Mouse (Mus musculus) heart, postnatal 0 days (tissue): ENCODE data around the gene Tnfrsf13c. TPM values are rescaled to one million over a fixed set of nuclear protein-coding genes. Genes with fewer than 3 reads are reported as not detected.

Source experiments
- ATAC-seq: fragments of 200-750 bp; cut with Nextera tagmentation; 2 replicates; pipeline ENCODE4 v1.8.0; 2017; ENCODE audit warnings: low read depth, moderate number of reproducible peaks, moderate library complexity; ENCODE audit not compliant: insufficient read depth
- DNase-seq: peaks from one replicate; pipeline ENCODE4 v3.0.0-alpha.2; 2016; ENCODE audit warnings: low spot score
- H3K27ac ChIP-seq: fragments of 300-500 bp; sonication (generic); 2 replicates; pipeline ENCODE4 v1.5.1; 2014; ENCODE audit warnings: low read depth, mild to moderate bottlenecking
- H3K27me3 ChIP-seq: fragments of 300-500 bp; sonication (generic); 2 replicates; pipeline ENCODE4 v1.6.1; 2014; ENCODE audit warnings: low read length, mixed read lengths; ENCODE audit not compliant: control insufficient read depth, insufficient read depth
- H3K36me3 ChIP-seq: fragments of 300-500 bp; sonication (generic); replicated peaks from 2 replicates; pipeline ENCODE4 v1.6.1; 2014; ENCODE audit warnings: low read length, mixed read lengths; ENCODE audit not compliant: control insufficient read depth, insufficient read depth
- H3K4me1 ChIP-seq: fragments of 300-500 bp; sonication (generic); 2 replicates; pipeline ENCODE4 v1.6.1; 2014; ENCODE audit warnings: antibody characterized with exemption; ENCODE audit not compliant: control insufficient read depth, insufficient read depth
- H3K4me2 ChIP-seq: fragments of 300-500 bp; sonication (generic); 2 replicates; pipeline ENCODE4 v1.6.1; 2014; ENCODE audit warnings: low read depth, mild to moderate bottlenecking, low read length, moderate library complexity
- H3K4me3 ChIP-seq: fragments of 300-500 bp; sonication (generic); 2 replicates; pipeline ENCODE4 v1.5.1; 2014; ENCODE audit warnings: low read depth, low read length
- H3K9ac ChIP-seq: fragments of 300-500 bp; sonication (generic); replicated peaks from 2 replicates; pipeline ENCODE4 v1.6.1; 2014; ENCODE audit warnings: low read depth, low read length, mixed read lengths
- H3K9me3 ChIP-seq: fragments of 300-500 bp; sonication (generic); replicated peaks from 2 replicates; pipeline ENCODE4 v1.6.1; 2016; ENCODE audit warnings: low read length; ENCODE audit not compliant: control insufficient read depth
- CTCF ChIP-seq: IDR thresholded peaks from 2 replicates; pipeline ENCODE4 v1.5.1; 2016; ENCODE audit warnings: antibody characterized with exemption, control low read depth, low read depth
- EP300 ChIP-seq: IDR thresholded peaks from 2 replicates; pipeline ENCODE4 v1.6.1; 2016; ENCODE audit warnings: antibody characterized with exemption, low read depth
- WGBS: fragments of 180-500 bp; shearing (Covaris S2); extraction: QIAGEN DNeasy Blood & Tissue Kit; methylation state at CpG from one replicate; pipeline ENCODE4 v1.1.7; 2014; 5-methylcytosine and 5-hydroxymethylcytosine counted together
- polyA plus RNA-seq: library from polyadenylated mRNA; unstranded; fragments of >200 nt; fragmentation: Nextera tagmentation; extraction: Ambion mirVana; gene quantifications from 2 replicates; pipeline ENCODE4 v1.2.1, GENCODE M21; 2015
- total RNA-seq: library from RNA; depleted of rRNA; stranded (reverse); fragments of >200 nt; gene quantifications from 2 replicates; pipeline ENCODE4 v1.2.3, GENCODE M21; 2014; ENCODE audit warnings: low replicate concordance

Tnfrsf13c gene
- total and polyA plus RNA-seq, 2 experiments from 2014 or later = 1.5 TPM; not detected in 1

GRCm38 (mm10) chr15:82236565-82236964 is 12.4 kb upstream of the Tnfrsf13c start:
- WGBS = 26% methylated on average over 5 of the region's 5 CpGs
- Histone ChIP-seq H3K9me3 (no peaks in the 10 kb centered on the region), H3K4me2 (no peak overlapping the region), H3K4me3 (no peak overlapping the region), H3K27me3 (peaks cover 2% of the 10 kb centered on the region; the same call in 1 of the 2 replicates), H3K4me1 (no peaks in the 10 kb centered on the region), H3K9ac (no peak overlapping the region), H3K27ac (no peak overlapping the region), H3K36me3 (peaks cover 13% of the 10 kb centered on the region; the same call in 1 of the 2 replicates)
- no peak for TF ChIP-seq EP300
- TF ChIP-seq CTCF = peak; percentile 98
- DNase-seq (peak; percentile 51), ATAC-seq (peak; percentile 71)

GRCm38 (mm10) chr15:82235661-82236060 is 11.5 kb upstream of the Tnfrsf13c start:
- Histone ChIP-seq H3K9me3 (no peaks in the 10 kb centered on the region), H3K4me3 (no peak overlapping the region), H3K4me1 (no peaks in the 10 kb centered on the region), H3K36me3 (peaks cover 13% of the 10 kb centered on the region; the same call in 1 of the 2 replicates), H3K27me3 (peaks cover 3% of the 10 kb centered on the region; the same call in 1 of the 2 replicates), H3K4me2 (no peak overlapping the region), H3K9ac (no peak overlapping the region), H3K27ac (no peak overlapping the region)
- ATAC-seq (no peak), DNase-seq (no peak)
- WGBS = 65% methylated on average over 10 of the region's 10 CpGs
- TF ChIP-seq EP300 (no peak), CTCF (no peak)

DNA sequence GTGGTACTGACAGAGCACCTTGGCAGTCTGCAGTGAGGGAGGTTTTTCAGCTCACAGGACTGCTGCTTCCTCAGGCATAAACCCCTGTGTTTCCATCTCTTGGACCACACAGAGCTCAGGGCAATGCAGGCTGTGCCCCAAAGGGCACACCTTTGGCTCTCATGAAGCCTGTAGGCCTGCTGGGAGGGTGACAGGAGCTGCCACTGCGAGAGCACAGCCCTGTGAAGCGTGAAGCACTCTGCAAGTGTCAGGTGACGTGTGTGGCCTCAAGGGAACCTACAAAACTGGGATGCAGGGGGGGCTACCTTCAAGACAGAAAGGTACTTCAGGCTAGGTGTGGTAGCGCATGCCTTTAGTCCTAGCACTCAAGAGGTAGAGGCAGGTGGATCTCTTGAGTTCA is 8.5 kb upstream of the Tnfrsf13c start:
- H3K4me2 ChIP-seq = no peak overlapping the region
- H3K9ac ChIP-seq = no peak overlapping the region
- WGBS = 88% methylated on average over 4 of the region's 4 CpGs
- no peaks in the 10 kb centered on the region for H3K9me3 ChIP-seq
- no peaks in the 10 kb centered on the region for H3K36me3 ChIP-seq
- ATAC-seq (no peak), DNase-seq (no peak)
- H3K27me3 ChIP-seq = peaks cover 13% of the 10 kb centered on the region; the same call in 1 of the 2 replicates
- H3K4me1 ChIP-seq = no peaks in the 10 kb centered on the region
- H3K4me3 ChIP-seq = no peak overlapping the region
- H3K27ac ChIP-seq = no peak overlapping the region
- TF ChIP-seq CTCF = no peak
- no peak for TF ChIP-seq EP300

- no peak for DNase-seq
- 50% methylated on average over 11 of the region's 11 CpGs for WGBS
- Histone ChIP-seq H3K4me2 (no peak overlapping the region), H3K4me3 (no peak overlapping the region), H3K9me3 (no peaks in the 10 kb centered on the region), H3K36me3 (no peaks in the 10 kb centered on the region), H3K9ac (no peak overlapping the region), H3K27ac (no peak overlapping the region), H3K4me1 (no peaks in the 10 kb centered on the region), H3K27me3 (peaks cover 13% of the 10 kb centered on the region; the same call in 1 of the 2 replicates)
- TF ChIP-seq EP300 (no peak), CTCF (no peak)
- ATAC-seq = no peak
Observed at GRCm38 (mm10) chr15:82231591-82232378, 7.6 kb upstream of the Tnfrsf13c start.

DNA sequence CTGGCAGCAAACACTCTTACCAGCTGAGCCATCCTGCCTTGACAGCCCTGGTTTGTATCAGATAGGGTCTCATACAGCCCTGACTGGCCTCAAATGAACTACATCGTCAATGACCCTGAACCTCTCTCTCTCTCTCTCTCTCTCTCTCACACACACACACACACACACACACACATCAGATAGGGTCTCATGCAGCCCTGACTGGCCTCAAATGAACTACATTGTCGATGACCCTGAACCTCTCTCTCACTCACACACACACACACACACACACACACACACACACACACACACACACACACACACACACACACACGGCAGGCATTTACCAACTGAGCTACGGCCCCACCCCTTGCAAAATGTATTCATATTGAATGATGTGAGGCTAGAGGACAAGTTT is 6.9 kb upstream of the Tnfrsf13c start:
- H3K27ac ChIP-seq = no peak overlapping the region
- WGBS = 68% methylated on average over 4 of the region's 4 CpGs
- no peak overlapping the region for H3K9ac ChIP-seq
- H3K27me3 ChIP-seq = peaks cover 14% of the 10 kb centered on the region; the same call in 1 of the 2 replicates
- TF ChIP-seq CTCF = no peak
- no peak for TF ChIP-seq EP300
- no peak for ATAC-seq
- H3K4me1 ChIP-seq = no peaks in the 10 kb centered on the region
- H3K9me3 ChIP-seq = no peaks in the 10 kb centered on the region
- DNase-seq = no peak
- no peak overlapping the region for H3K4me2 ChIP-seq
- no peaks in the 10 kb centered on the region for H3K36me3 ChIP-seq
- H3K4me3 ChIP-seq = no peak overlapping the region
